Mouse (Mus musculus) MEL (cell line): Measurements from ENCODE around the gene Sidt2. TPM values are rescaled to one million over a fixed set of nuclear protein-coding genes. Genes with fewer than 3 reads are reported as not detected.

Experiments used
- DNase-seq: peaks from one replicate; pipeline ENCODE4 v3.0.0; 2011; ENCODE audit warnings: low read depth, low spot score
- H3K27ac ChIP-seq: 2 replicates; pipeline ENCODE4 v1.5.1; 2012; ENCODE audit warnings: low read depth, mild to moderate bottlenecking, control low read depth, low read length, moderate library complexity; ENCODE audit not compliant: control insufficient read depth
- H3K27me3 ChIP-seq, 2 experiments: fragments of 150-350 bp in 1 of 2; sonication (generic) in 1 of 2; 2 replicates each; pipeline ENCODE4 v1.6.1; 2012; ENCODE audit warnings: low read length in 2 of 2, mild to moderate bottlenecking in 2 of 2, improper control_type of control experiment in 1 of 2, moderate library complexity in 1 of 2; ENCODE audit not compliant: insufficient read depth in 2 of 2, control insufficient read depth in 1 of 2
- H3K36me3 ChIP-seq, 2 experiments: 2 replicates each; pipeline ENCODE4 v1.6.1; 2012 to 2014; ENCODE audit warnings: low read length in 2 of 2, improper control_type of control experiment in 1 of 2, inconsistent platforms in 1 of 2, mild to moderate bottlenecking in 1 of 2; ENCODE audit not compliant: insufficient read depth in 2 of 2, control insufficient read depth in 1 of 2
- H3K4me1 ChIP-seq, 2 experiments: fragments of 150-350 bp in 1 of 2; sonication (generic) in 1 of 2; 2 replicates each; pipeline ENCODE4 v1.6.1; 2012; ENCODE audit warnings: low read length in 2 of 2, improper control_type of control experiment in 1 of 2, mild to moderate bottlenecking in 1 of 2; ENCODE audit not compliant: insufficient read depth in 2 of 2, control insufficient read depth in 1 of 2
- H3K4me3 ChIP-seq, 2 experiments: fragments of 150-350 bp in 1 of 2; sonication (generic) in 1 of 2; 2 replicates each; pipeline ENCODE4 v1.5.1; 2012; ENCODE audit warnings: low read depth in 2 of 2, low read length in 2 of 2, mild to moderate bottlenecking in 2 of 2, moderate library complexity in 2 of 2, control low read depth in 1 of 2, improper control_type of control experiment in 1 of 2; ENCODE audit not compliant: control insufficient read depth in 1 of 2, insufficient read depth in 1 of 2
- H3K79me2 ChIP-seq: 2 replicates; pipeline ENCODE4 v1.6.1; 2012; ENCODE audit warnings: mild to moderate bottlenecking, low read length, moderate library complexity; ENCODE audit not compliant: control insufficient read depth, poor library complexity, insufficient read depth
- H3K9ac ChIP-seq: 2 replicates; pipeline ENCODE4 v1.6.1; 2012; ENCODE audit warnings: low read depth, mild to moderate bottlenecking, control low read depth, low read length, moderate library complexity; ENCODE audit not compliant: control insufficient read depth, poor library complexity, severe bottlenecking
- H3K9me3 ChIP-seq: fragments of 150-350 bp; sonication (generic); replicated peaks from 2 replicates; pipeline ENCODE4 v1.6.1; 2012; ENCODE audit warnings: mild to moderate bottlenecking, low read length, improper control_type of control experiment, moderate library complexity; ENCODE audit not compliant: insufficient read depth
- CHD1 ChIP-seq: IDR thresholded peaks from 2 replicates; pipeline ENCODE4 v1.6.1; 2012; ENCODE audit warnings: low read depth, mild to moderate bottlenecking, inconsistent platforms, low read length, improper control_type of control experiment
- CTCF ChIP-seq, 3 experiments: IDR thresholded peaks in 2 of 3; conservative IDR thresholded peaks in 1 of 3; 2 replicates each; pipeline ENCODE4 v1.5.1; 2011 to 2012; ENCODE audit warnings: low read length in 3 of 3, low read depth in 2 of 3, mild to moderate bottlenecking in 2 of 3, improper control_type of control experiment in 1 of 3, inconsistent platforms in 1 of 3, mixed read lengths in 1 of 3, moderate library complexity in 1 of 3; ENCODE audit not compliant: control insufficient read depth in 1 of 3, insufficient read depth in 1 of 3, poor library complexity in 1 of 3, severe bottlenecking in 1 of 3
- E2F4 ChIP-seq: IDR thresholded peaks from 2 replicates; pipeline ENCODE4 v1.6.1; 2011; ENCODE audit warnings: low read depth, low read length, improper control_type of control experiment, borderline replicate concordance
- ETS1 ChIP-seq: IDR thresholded peaks from 2 replicates; pipeline ENCODE4 v1.6.1; 2012; ENCODE audit warnings: low read depth, mild to moderate bottlenecking, inconsistent platforms, low read length, improper control_type of control experiment, moderate library complexity
- GABPA ChIP-seq: IDR thresholded peaks from 2 replicates; pipeline ENCODE4 v1.6.1; 2012; ENCODE audit warnings: low read depth, mild to moderate bottlenecking, inconsistent platforms, low read length, improper control_type of control experiment, moderate library complexity
- GATA1 ChIP-seq: IDR thresholded peaks from 2 replicates; pipeline ENCODE4 v1.6.1; 2011; ENCODE audit warnings: low read depth, low read length, improper control_type of control experiment
- HCFC1 ChIP-seq: IDR thresholded peaks from 2 replicates; pipeline ENCODE4 v1.6.1; 2012; ENCODE audit warnings: low read depth, mild to moderate bottlenecking, inconsistent platforms, low read length, improper control_type of control experiment, moderate library complexity
- KAT2A ChIP-seq: conservative IDR thresholded peaks from 2 replicates; pipeline ENCODE4 v1.6.1; 2012; ENCODE audit warnings: low read depth, low read length, improper control_type of control experiment, inconsistent platforms
- MAX ChIP-seq: IDR thresholded peaks from 2 replicates; pipeline ENCODE4 v1.6.1; 2011; ENCODE audit warnings: low read length, improper control_type of control experiment
- MAZ ChIP-seq: IDR thresholded peaks from 2 replicates; pipeline ENCODE4 v1.6.1; 2012; ENCODE audit warnings: low read depth, mild to moderate bottlenecking, inconsistent platforms, low read length, improper control_type of control experiment
- MEF2A ChIP-seq: IDR thresholded peaks from 2 replicates; pipeline ENCODE4 v1.6.1; 2014; ENCODE audit warnings: low read depth, mild to moderate bottlenecking, inconsistent platforms, low read length, improper control_type of control experiment; ENCODE audit not compliant: poor library complexity, insufficient replicate concordance, severe bottlenecking; ENCODE audit errors: extremely low read depth
- MXI1 ChIP-seq: IDR thresholded peaks from 2 replicates; pipeline ENCODE4 v1.6.1; 2011; ENCODE audit warnings: mild to moderate bottlenecking, low read depth, low read length, improper control_type of control experiment
- MYB ChIP-seq: IDR thresholded peaks from 2 replicates; pipeline ENCODE4 v1.6.1; 2011; ENCODE audit warnings: mild to moderate bottlenecking, low read depth, low read length, improper control_type of control experiment
- NELFE ChIP-seq: IDR thresholded peaks from 2 replicates; pipeline ENCODE4 v1.6.1; 2011; ENCODE audit warnings: low read depth, low read length, improper control_type of control experiment
- NRF1 ChIP-seq: IDR thresholded peaks from 2 replicates; pipeline ENCODE4 v1.6.1; 2014; ENCODE audit warnings: low read depth, mild to moderate bottlenecking, inconsistent platforms, low read length, improper control_type of control experiment, moderate library complexity; ENCODE audit not compliant: poor library complexity, insufficient read depth, severe bottlenecking
- POLR2A ChIP-seq, 2 experiments: IDR thresholded peaks; 2 replicates each; pipeline ENCODE4 v1.6.1; 2011 to 2012; ENCODE audit warnings: low read length in 2 of 2, mild to moderate bottlenecking in 2 of 2, control low read depth in 1 of 2, improper control_type of control experiment in 1 of 2, low read depth in 1 of 2, moderate library complexity in 1 of 2; ENCODE audit not compliant: control insufficient read depth in 1 of 2, insufficient read depth in 1 of 2, poor library complexity in 1 of 2
- POLR2AphosphoS2 ChIP-seq: IDR thresholded peaks from 2 replicates; pipeline ENCODE4 v1.6.1; 2011; ENCODE audit warnings: low read length, improper control_type of control experiment
- POLR2AphosphoS5 ChIP-seq: IDR thresholded peaks from 2 replicates; pipeline ENCODE4 v1.6.1; 2012; ENCODE audit warnings: low read depth, borderline replicate concordance, mild to moderate bottlenecking, inconsistent platforms, low read length, moderate library complexity, mixed read lengths
- RCOR1 ChIP-seq: IDR thresholded peaks from 2 replicates; pipeline ENCODE4 v1.6.1; 2012; ENCODE audit warnings: low read depth, mild to moderate bottlenecking, inconsistent platforms, low read length, improper control_type of control experiment
- SIN3A ChIP-seq: IDR thresholded peaks from 2 replicates; pipeline ENCODE4 v1.6.1; 2012; ENCODE audit warnings: low read length, improper control_type of control experiment, inconsistent platforms
- SMC3 ChIP-seq: IDR thresholded peaks from 2 replicates; pipeline ENCODE4 v1.6.1; 2011; ENCODE audit warnings: low read depth, low read length, improper control_type of control experiment
- TBP ChIP-seq: IDR thresholded peaks from 2 replicates; pipeline ENCODE4 v1.8.0; 2011; ENCODE audit warnings: low read depth, low read length, improper control_type of control experiment
- TCF12 ChIP-seq: IDR thresholded peaks from 2 replicates; pipeline ENCODE4 v1.6.1; 2014; ENCODE audit warnings: low read depth, mild to moderate bottlenecking, inconsistent platforms, low read length, improper control_type of control experiment, moderate library complexity
- UBTF ChIP-seq: IDR thresholded peaks from 2 replicates; pipeline ENCODE4 v1.6.1; 2012; ENCODE audit warnings: low read depth, mild to moderate bottlenecking, inconsistent platforms, low read length, improper control_type of control experiment, moderate library complexity, borderline replicate concordance; ENCODE audit not compliant: insufficient read depth
- USF2 ChIP-seq, 2 experiments: IDR thresholded peaks; 2 replicates each; pipeline ENCODE4 v1.6.1; 2011 to 2012; ENCODE audit warnings: improper control_type of control experiment in 2 of 2, low read length in 2 of 2, borderline replicate concordance in 1 of 2, inconsistent platforms in 1 of 2, low read depth in 1 of 2, mild to moderate bottlenecking in 1 of 2; ENCODE audit not compliant: insufficient read depth in 1 of 2
- ZKSCAN1 ChIP-seq: IDR thresholded peaks from 2 replicates; pipeline ENCODE4 v1.6.1; 2012; ENCODE audit warnings: low read depth, mild to moderate bottlenecking, inconsistent platforms, low read length, improper control_type of control experiment, moderate library complexity
- ZMIZ1 ChIP-seq: IDR thresholded peaks from 2 replicates; pipeline ENCODE4 v1.6.1; 2012; ENCODE audit warnings: low read depth, mild to moderate bottlenecking, inconsistent platforms, low read length, improper control_type of control experiment, moderate library complexity
- ZNF384 ChIP-seq: IDR thresholded peaks from 2 replicates; pipeline ENCODE4 v1.6.1; 2012; ENCODE audit warnings: low read depth, mild to moderate bottlenecking, inconsistent platforms, low read length, improper control_type of control experiment
- polyA plus RNA-seq, 2 experiments: library from polyadenylated mRNA; stranded (reverse) in 1 of 2; unstranded in 1 of 2; fragments of >175 nt in 1 of 2; fragments of >200 nt in 1 of 2; gene quantifications; 2 replicates each; pipeline versions ENCODE4 v1.2.1 to v1.2.4; 2012; ENCODE audit warnings: low replicate concordance in 2 of 2, low read depth in 1 of 2; ENCODE audit not compliant: insufficient read length in 2 of 2, insufficient read depth in 1 of 2, missing spikeins in 1 of 2
- total RNA-seq: library from RNA; depleted of rRNA; stranded (reverse); fragments of 300-350 nt; gene quantifications from 2 replicates; pipeline ENCODE4 v1.2.3, GENCODE M21; 2012

Gene Sidt2
- total and polyA plus RNA-seq, 3 experiments: 27.0 to 71.8 TPM; not detected in 1

GRCm38 (mm10) chr9:45999009-45999408 is 44.0 kb upstream of the Sidt2 start:
- Histone ChIP-seq H3K79me2 (no peaks in the 10 kb centered on the region), H3K4me1 (peaks cover 0 to 6% of the 10 kb centered on the region in 2 experiments; a peak in 1 of 4 replicates), H3K27me3 (no peaks in the 10 kb centered on the region), H3K9ac (no peak overlapping the region), H3K9me3 (no peaks in the 10 kb centered on the region), H3K4me3 (no peak overlapping the region)
- TF ChIP-seq E2F4: no peak
- no peak for TF ChIP-seq RCOR1
- TF ChIP-seq SIN3A: no peak
- no peak for TF ChIP-seq MYB
- TF ChIP-seq MEF2A: no peak
- no peak for TF ChIP-seq SMC3
- no peak for TF ChIP-seq CHD1
- no peak for TF ChIP-seq MXI1
- no peak for TF ChIP-seq NRF1
- TF ChIP-seq KAT2A: no peak
- no peak for TF ChIP-seq POLR2AphosphoS5
- TF ChIP-seq, all 39 proteins: peak for 0
- DNase-seq: no peak
- Histone ChIP-seq H3K36me3 (peaks cover 0 to 2% of the 10 kb centered on the region in 2 experiments; a peak in 1 of 4 replicates), H3K27ac (no peak overlapping the region)

- Histone ChIP-seq H3K27ac (peak overlapping the region; percentile 92), H3K9me3 (no peaks in the 10 kb centered on the region), H3K4me1 (peaks cover 6 to 20% of the 10 kb centered on the region in 2 experiments), H3K4me3 (peak overlapping the region; percentile 77 to 81)
- TF ChIP-seq NELFE: no peak
- no peak for TF ChIP-seq UBTF
- no peak for TF ChIP-seq GABPA
- TF ChIP-seq USF2 (IDR thresholded peaks at IDR 0.05; ENCODE audit: borderline replicate concordance in 1 of 2, insufficient read depth in 1 of 2, low read depth in 1 of 2, low read length in 2 of 2): no peak
- TF ChIP-seq ZKSCAN1: no peak
- TF ChIP-seq CHD1: no peak
- no peak for TF ChIP-seq HCFC1
- TF ChIP-seq POLR2A (IDR thresholded peaks at IDR 0.05; ENCODE audit: control insufficient read depth in 1 of 2, insufficient read depth in 1 of 2, low read depth in 1 of 2, low read length in 2 of 2, poor library complexity in 1 of 2): no peak
- no peak for TF ChIP-seq SMC3
- 0 out of 2 replicates have a peak, but pooled peaks have one; percentile 2 for TF ChIP-seq TCF12
- no peak for TF ChIP-seq MAX
- TF ChIP-seq MAZ: no peak
- TF ChIP-seq SIN3A: 0 out of 2 replicates have a peak, but pooled peaks have one; percentile 7
- no peak for TF ChIP-seq ZNF384
- no peak for TF ChIP-seq E2F4
- no peak for TF ChIP-seq CTCF (IDR thresholded peaks at IDR 0.05 in 2 of 3, conservative IDR thresholded peaks at IDR 0.05 in 1 of 3; ENCODE audit: control insufficient read depth in 1 of 3, insufficient read depth in 1 of 3, low read depth in 2 of 3, low read length in 3 of 3, poor library complexity in 1 of 3, severe bottlenecking in 1 of 3)
- no peak for TF ChIP-seq POLR2AphosphoS2
- peak; percentile 58 for TF ChIP-seq GATA1
- TF ChIP-seq ZMIZ1: no peak
- TF ChIP-seq POLR2AphosphoS5: no peak
- no peak for TF ChIP-seq TBP
- peak; percentile 44; the same call in 1 of the 2 replicates for TF ChIP-seq ETS1
- TF ChIP-seq, all 39 proteins: peak for 4
- Histone ChIP-seq H3K9ac (peak overlapping the region; percentile 92), H3K36me3 (peaks cover 0 to 23% of the 10 kb centered on the region in 2 experiments; a peak in 3 of 4 replicates), H3K79me2 (peaks cover 41% of the 10 kb centered on the region), H3K27me3 (no peaks in the 10 kb centered on the region)
- DNase-seq: peak; percentile 75
Observed at GRCm38 (mm10) chr9:45985229-45985567, 30.1 kb upstream of the Sidt2 start.
